Mouse (Mus musculus): ENCODE measurements around the gene Tead1. TPM values are rescaled to one million over a fixed set of nuclear protein-coding genes. Genes with fewer than 3 reads are reported as not detected.

Gene Tead1
- 0.14 TPM in 1 of 2 replicates, not detected in the other for total RNA-seq (2015)
- total RNA-seq (2017) = not detected in 2 replicates

- ATAC-seq (ENCODE audit: poor library complexity, severe bottlenecking) = no peak
Observed at GRCm38 (mm10) chr7:112679171-112679512, at the start of gene Tead1. Gene Tead1, plus strand, starts transcription at chr7:112679318.

GRCm38 (mm10) chr7:112634505-112635213 lies 44.5 kb upstream of the Tead1 start:
- ATAC-seq (ENCODE audit: poor library complexity, severe bottlenecking) = no peak

GRCm38 (mm10) chr7:112635936-112636335 lies 43.2 kb upstream of the Tead1 start:
- ATAC-seq (ENCODE audit: poor library complexity, severe bottlenecking) = no peak

- no peak for ATAC-seq (ENCODE audit: poor library complexity, severe bottlenecking)
Observed at GRCm38 (mm10) chr7:112643866-112644543, 35.1 kb upstream of the Tead1 start.

- no peak for ATAC-seq (ENCODE audit: poor library complexity, severe bottlenecking)
Observed at GRCm38 (mm10) chr7:112644701-112645100, 34.4 kb upstream of the Tead1 start.

GRCm38 (mm10) chr7:112645724-112646123 lies 33.4 kb upstream of the Tead1 start:
- no peak for ATAC-seq (ENCODE audit: poor library complexity, severe bottlenecking)

- no peak for ATAC-seq (ENCODE audit: poor library complexity, severe bottlenecking)
Observed at GRCm38 (mm10) chr7:112647417-112647816, 31.7 kb upstream of the Tead1 start.

- ATAC-seq (ENCODE audit: poor library complexity, severe bottlenecking) = no peak
Observed at GRCm38 (mm10) chr7:112656141-112656662, 22.9 kb upstream of the Tead1 start.

- no peak for ATAC-seq (ENCODE audit: poor library complexity, severe bottlenecking)
Observed at GRCm38 (mm10) chr7:112658939-112659338, 20.2 kb upstream of the Tead1 start.

- ATAC-seq (ENCODE audit: poor library complexity, severe bottlenecking) = no peak
Observed at GRCm38 (mm10) chr7:112659816-112660215, 19.3 kb upstream of the Tead1 start.

GRCm38 (mm10) chr7:112660325-112660724 lies 18.8 kb upstream of the Tead1 start:
- no peak for ATAC-seq (ENCODE audit: poor library complexity, severe bottlenecking)

GRCm38 (mm10) chr7:112662398-112663313 lies 16.5 kb upstream of the Tead1 start:
- no peak for ATAC-seq (ENCODE audit: poor library complexity, severe bottlenecking)

GRCm38 (mm10) chr7:112663314-112663966 lies 15.7 kb upstream of the Tead1 start:
- no peak for ATAC-seq (ENCODE audit: poor library complexity, severe bottlenecking)

- ATAC-seq (ENCODE audit: poor library complexity, severe bottlenecking) = no peak
Observed at GRCm38 (mm10) chr7:112669993-112670392, 9.1 kb upstream of the Tead1 start.

- no peak for ATAC-seq (ENCODE audit: poor library complexity, severe bottlenecking)
Observed at GRCm38 (mm10) chr7:112678418-112679170, 524 bp upstream of the Tead1 start.

- no peak for ATAC-seq (ENCODE audit: poor library complexity, severe bottlenecking)
Observed at GRCm38 (mm10) chr7:112679513-112680245, 561 bp downstream of the Tead1 start.

- ATAC-seq (ENCODE audit: poor library complexity, severe bottlenecking) = no peak
Observed at GRCm38 (mm10) chr7:112680498-112681251, 1.6 kb downstream of the Tead1 start.
